Mouse (Mus musculus) C2C12 (cell line): ENCODE measurements around the gene Plod3.

ENCODE experiments used
- CEBPB ChIP-seq: IDR thresholded peaks from one replicate; pipeline ENCODE4 v1.6.1; 2011; ENCODE audit warnings: low read depth, mild to moderate bottlenecking, control low read depth, moderate library complexity
- CTCF ChIP-seq: IDR thresholded peaks from one replicate; pipeline ENCODE4 v1.5.1; 2011; ENCODE audit not compliant: control insufficient read depth, insufficient read depth, insufficient read length
- MYOD1 ChIP-seq: IDR thresholded peaks from one replicate; pipeline ENCODE4 v1.6.1; 2011; ENCODE audit warnings: low read depth; ENCODE audit not compliant: control insufficient read depth, insufficient read length
- MYOG ChIP-seq: IDR thresholded peaks from one replicate; pipeline ENCODE4 v1.6.1; 2011; ENCODE audit not compliant: control insufficient read depth, insufficient read length; ENCODE audit errors: extremely low read depth
- USF1 ChIP-seq: IDR thresholded peaks from one replicate; pipeline ENCODE4 v1.6.1; 2011; ENCODE audit warnings: low read depth, mild to moderate bottlenecking, control low read depth, moderate library complexity

DNA sequence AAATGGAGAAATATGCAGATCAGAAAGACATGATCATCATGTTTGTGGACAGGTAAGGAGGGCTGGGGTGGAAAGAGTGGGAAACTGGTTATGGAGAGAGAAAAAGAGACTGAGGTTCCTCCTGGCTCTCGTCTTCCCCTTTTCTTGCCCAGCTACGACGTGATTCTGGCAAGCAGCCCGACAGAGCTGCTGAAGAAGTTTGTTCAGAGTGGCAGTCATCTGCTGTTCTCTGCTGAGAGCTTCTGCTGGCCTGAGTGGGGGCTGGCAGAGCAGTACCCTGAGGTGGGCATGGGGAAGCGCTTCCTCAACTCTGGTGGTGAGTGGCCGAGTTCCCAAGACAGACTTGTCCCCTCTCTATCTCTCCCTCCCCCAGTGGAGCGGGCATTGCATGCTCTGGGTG is 1.6 kb downstream of the Plod3 start:
- TF ChIP-seq CTCF (no peak), USF1 (no peak), MYOD1 (no peak), MYOG (no peak), CEBPB (no peak)
